Mouse (Mus musculus) G1E (cell line): ENCODE results near the gene Tex36.

Experiments used
- CTCF ChIP-seq: IDR thresholded peaks from 2 replicates; pipeline ENCODE4 v1.5.1; 2012; ENCODE audit warnings: low read depth, low read length, inconsistent platforms, mixed read lengths
- GATA1 ChIP-seq: IDR thresholded peaks from 2 replicates; pipeline ENCODE4 v1.6.1; 2012; ENCODE audit warnings: borderline replicate concordance, low read length, inconsistent platforms, mixed read lengths
- POLR2AphosphoS5 ChIP-seq: IDR thresholded peaks from 2 replicates; pipeline ENCODE4 v1.6.1; 2012; ENCODE audit warnings: low read depth, low read length, inconsistent platforms; ENCODE audit not compliant: insufficient replicate concordance
- TAL1 ChIP-seq: conservative IDR thresholded peaks from 2 replicates; pipeline ENCODE4 v1.6.1; 2012; ENCODE audit warnings: low read depth, low read length, inconsistent platforms, mixed read lengths

GRCm38 (mm10) chr7:133637361-133638305 lies 35.7 kb upstream of the Tex36 start, which contains the start of gene Edrf1:
- no peak for TF ChIP-seq CTCF
- TF ChIP-seq TAL1: no peak
- no peak for TF ChIP-seq POLR2AphosphoS5
- no peak for TF ChIP-seq GATA1
